Mouse (Mus musculus): ENCODE measurements around the gene Ass1. TPM values are rescaled to one million over a fixed set of nuclear protein-coding genes. Genes with fewer than 3 reads are reported as not detected.
A peak's percentile ranks its signal among the peaks of the same experiment; 100 is the strongest.

Ass1 gene
- total and polyA plus RNA-seq, 2 experiments from 2014 or later = 24.9 to 26.4 TPM

GRCm38 (mm10) chr2:31494315-31494714 is 24.3 kb downstream of the Ass1 start:
- Histone ChIP-seq H3K27me3 (ENCODE audit: insufficient read depth, low read length) (peaks cover 49% of the 10 kb centered on the region), H3K4me3 (ENCODE audit: low read depth, low read length) (no peak overlapping the region), H3K9ac (replicated peaks; ENCODE audit: low read length, poor library complexity, severe bottlenecking) (no peak overlapping the region), H3K4me1 (ENCODE audit: insufficient read depth, low read length) (0 out of 2 replicates have a peak, but pooled peaks cover 3% of the 10 kb centered on the region), H3K36me3 (ENCODE audit: insufficient read depth, low read length) (no peaks in the 10 kb centered on the region), H3K4me2 (ENCODE audit: low read depth, low read length, poor library complexity, severe bottlenecking) (no peak overlapping the region), H3K27ac (ENCODE audit: low read depth, low read length) (no peak overlapping the region), H3K9me3 (ENCODE audit: low read length) (no peaks in the 10 kb centered on the region)
- TF ChIP-seq CTCF (IDR thresholded peaks at IDR 0.05) = no peak
- DNase-seq (ENCODE audit: low spot score) (no peak), ATAC-seq (ENCODE audit: low FRiP score) (no peak)
- WGBS = 51% methylated on average over 5 of the region's 5 CpGs

GRCm38 (mm10) chr2:31495046-31495476 is 25.1 kb downstream of the Ass1 start:
- peaks cover 49% of the 10 kb centered on the region for H3K27me3 ChIP-seq (ENCODE audit: insufficient read depth, low read length)
- no peaks in the 10 kb centered on the region for H3K9me3 ChIP-seq (ENCODE audit: low read length)
- no peak overlapping the region for H3K4me3 ChIP-seq (ENCODE audit: low read depth, low read length)
- no peak overlapping the region for H3K27ac ChIP-seq (ENCODE audit: low read depth, low read length)
- no peak overlapping the region for H3K9ac ChIP-seq (replicated peaks; ENCODE audit: low read length, poor library complexity, severe bottlenecking)
- H3K4me1 ChIP-seq (ENCODE audit: insufficient read depth, low read length) = 0 out of 2 replicates have a peak, but pooled peaks cover 3% of the 10 kb centered on the region
- ATAC-seq (ENCODE audit: low FRiP score) (no peak), DNase-seq (ENCODE audit: low spot score) (peak; percentile 40)
- 37% methylated on average over 13 of the region's 13 CpGs for whole genome bisulfite sequencing
- TF ChIP-seq CTCF (IDR thresholded peaks at IDR 0.05) = no peak
- H3K4me2 ChIP-seq (ENCODE audit: low read depth, low read length, poor library complexity, severe bottlenecking) = no peak overlapping the region
- no peaks in the 10 kb centered on the region for H3K36me3 ChIP-seq (ENCODE audit: insufficient read depth, low read length)

GRCm38 (mm10) chr2:31496141-31496540 is 26.1 kb downstream of the Ass1 start:
- no peak overlapping the region for H3K27ac ChIP-seq (ENCODE audit: low read depth, low read length)
- WGBS = 31% methylated on average over 1 of the region's 1 CpGs
- H3K9ac ChIP-seq (replicated peaks; ENCODE audit: low read length, poor library complexity, severe bottlenecking) = no peak overlapping the region
- DNase-seq (ENCODE audit: low spot score) (no peak), ATAC-seq (ENCODE audit: low FRiP score) (no peak)
- no peak overlapping the region for H3K4me2 ChIP-seq (ENCODE audit: low read depth, low read length, poor library complexity, severe bottlenecking)
- 0 out of 2 replicates have a peak, but pooled peaks cover 3% of the 10 kb centered on the region for H3K4me1 ChIP-seq (ENCODE audit: insufficient read depth, low read length)
- no peaks in the 10 kb centered on the region for H3K36me3 ChIP-seq (ENCODE audit: insufficient read depth, low read length)
- TF ChIP-seq CTCF (IDR thresholded peaks at IDR 0.05) = no peak
- peaks cover 49% of the 10 kb centered on the region for H3K27me3 ChIP-seq (ENCODE audit: insufficient read depth, low read length)
- no peaks in the 10 kb centered on the region for H3K9me3 ChIP-seq (ENCODE audit: low read length)
- no peak overlapping the region for H3K4me3 ChIP-seq (ENCODE audit: low read depth, low read length)

GRCm38 (mm10) chr2:31497113-31497512 is 27.1 kb downstream of the Ass1 start:
- H3K9ac ChIP-seq (replicated peaks; ENCODE audit: low read length, poor library complexity, severe bottlenecking) = no peak overlapping the region
- H3K4me2 ChIP-seq (ENCODE audit: low read depth, low read length, poor library complexity, severe bottlenecking) = no peak overlapping the region
- WGBS = 27% methylated on average over 7 of the region's 7 CpGs
- H3K4me1 ChIP-seq (ENCODE audit: insufficient read depth, low read length) = 0 out of 2 replicates have a peak, but pooled peaks cover 3% of the 10 kb centered on the region
- ATAC-seq (ENCODE audit: low FRiP score) = no peak
- no peak overlapping the region for H3K27ac ChIP-seq (ENCODE audit: low read depth, low read length)
- H3K27me3 ChIP-seq (ENCODE audit: insufficient read depth, low read length) = peaks cover 42% of the 10 kb centered on the region
- no peaks in the 10 kb centered on the region for H3K9me3 ChIP-seq (ENCODE audit: low read length)
- no peak for TF ChIP-seq CTCF (IDR thresholded peaks at IDR 0.05)
- no peaks in the 10 kb centered on the region for H3K36me3 ChIP-seq (ENCODE audit: insufficient read depth, low read length)
- DNase-seq (ENCODE audit: low spot score) = no peak
- no peak overlapping the region for H3K4me3 ChIP-seq (ENCODE audit: low read depth, low read length)

GRCm38 (mm10) chr2:31497635-31498034 is 27.6 kb downstream of the Ass1 start:
- Histone ChIP-seq H3K9ac (replicated peaks; ENCODE audit: low read length, poor library complexity, severe bottlenecking) (no peak overlapping the region), H3K4me1 (ENCODE audit: insufficient read depth, low read length) (0 out of 2 replicates have a peak, but pooled peaks cover 3% of the 10 kb centered on the region), H3K4me2 (ENCODE audit: low read depth, low read length, poor library complexity, severe bottlenecking) (no peak overlapping the region), H3K9me3 (ENCODE audit: low read length) (no peaks in the 10 kb centered on the region), H3K36me3 (ENCODE audit: insufficient read depth, low read length) (no peaks in the 10 kb centered on the region), H3K27ac (ENCODE audit: low read depth, low read length) (no peak overlapping the region), H3K27me3 (ENCODE audit: insufficient read depth, low read length) (peaks cover 38% of the 10 kb centered on the region), H3K4me3 (ENCODE audit: low read depth, low read length) (no peak overlapping the region)
- 24% methylated on average over 19 of the region's 19 CpGs for WGBS
- no peak for TF ChIP-seq CTCF (IDR thresholded peaks at IDR 0.05)
- no peak for DNase-seq (ENCODE audit: low spot score)
- no peak for ATAC-seq (ENCODE audit: low FRiP score)

- no peak for TF ChIP-seq CTCF (IDR thresholded peaks at IDR 0.05)
- Histone ChIP-seq H3K9ac (replicated peaks; ENCODE audit: low read length, poor library complexity, severe bottlenecking) (no peak overlapping the region), H3K4me3 (ENCODE audit: low read depth, low read length) (no peak overlapping the region), H3K27me3 (ENCODE audit: insufficient read depth, low read length) (peaks cover 24% of the 10 kb centered on the region), H3K27ac (ENCODE audit: low read depth, low read length) (no peak overlapping the region), H3K4me1 (ENCODE audit: insufficient read depth, low read length) (0 out of 2 replicates have a peak, but pooled peaks cover 3% of the 10 kb centered on the region), H3K4me2 (ENCODE audit: low read depth, low read length, poor library complexity, severe bottlenecking) (no peak overlapping the region), H3K36me3 (ENCODE audit: insufficient read depth, low read length) (no peaks in the 10 kb centered on the region), H3K9me3 (ENCODE audit: low read length) (no peaks in the 10 kb centered on the region)
- no peak for ATAC-seq (ENCODE audit: low FRiP score)
- 22% methylated on average over 20 of the region's 21 CpGs for WGBS
- peak; percentile 52 for DNase-seq (ENCODE audit: low spot score)
Measured at GRCm38 (mm10) chr2:31499327-31500291, 29.6 kb downstream of the Ass1 start.

All from midbrain, postnatal 0 days (tissue).